Mouse (Mus musculus) stomach, embryonic 15.5 days (tissue): ENCODE measurements at regions not wholly inside any gene's neighbourhood (a gene's known extent, or its start where the extent isn't known, plus 50 kb on each side); places are given as distances from the start of the nearest gene placed in this dataset.

Experiments
- ATAC-seq: fragments of 200-750 bp; cut with Nextera tagmentation; 2 replicates; pipeline ENCODE4 v1.8.0; 2017; ENCODE audit warnings: low read depth, moderate number of reproducible peaks, moderate TSS enrichment; ENCODE audit not compliant: insufficient read depth, low FRiP score
- H3K27ac ChIP-seq: fragments of 300-500 bp; sonication (generic); 2 replicates; pipeline ENCODE4 v1.5.1; 2015; ENCODE audit warnings: mild to moderate bottlenecking, inconsistent platforms
- H3K27me3 ChIP-seq: fragments of 300-500 bp; sonication (generic); replicated peaks from 2 replicates; pipeline ENCODE4 v1.6.1; 2015; ENCODE audit warnings: inconsistent platforms
- H3K36me3 ChIP-seq: fragments of 300-500 bp; sonication (generic); 2 replicates; pipeline ENCODE4 v1.6.1; 2015; ENCODE audit warnings: inconsistent platforms
- H3K4me1 ChIP-seq: fragments of 300-500 bp; sonication (generic); 2 replicates; pipeline ENCODE4 v1.6.1; 2015; ENCODE audit warnings: inconsistent platforms
- H3K4me2 ChIP-seq: fragments of 300-500 bp; sonication (generic); 2 replicates; pipeline ENCODE4 v1.6.1; 2015; ENCODE audit warnings: mild to moderate bottlenecking, inconsistent platforms
- H3K4me3 ChIP-seq: fragments of 300-500 bp; sonication (generic); replicated peaks from 2 replicates; pipeline ENCODE4 v1.5.1; 2015; ENCODE audit warnings: inconsistent platforms
- H3K9ac ChIP-seq: fragments of 300-500 bp; sonication (generic); 2 replicates; pipeline ENCODE4 v1.6.1; 2015; ENCODE audit warnings: inconsistent platforms
- H3K9me3 ChIP-seq: fragments of 300-500 bp; sonication (generic); 2 replicates; pipeline ENCODE4 v1.6.1; 2016; ENCODE audit warnings: inconsistent platforms
- WGBS: fragments of 180-500 bp; shearing (Covaris S2); methylation state at CpG from one replicate; pipeline ENCODE4 v1.1.7; 2015; 5-methylcytosine and 5-hydroxymethylcytosine counted together

GRCm38 (mm10) chr14:71936373-71937156, 555.1 kb downstream of the Gm9195 start:
- Histone ChIP-seq H3K36me3 (no peaks in the 10 kb centered on the region), H3K27me3 (no peaks in the 10 kb centered on the region), H3K9ac (no peak overlapping the region), H3K4me1 (no peaks in the 10 kb centered on the region), H3K9me3 (no peaks in the 10 kb centered on the region), H3K4me3 (no peak overlapping the region), H3K27ac (no peak overlapping the region), H3K4me2 (no peak overlapping the region)
- no peak for ATAC-seq
- WGBS, result 62% methylated on average over 6 of the region's 6 CpGs

GRCm38 (mm10) chr14:71915964-71916363, 575.7 kb downstream of the Gm9195 start:
- H3K4me3 ChIP-seq, result no peak overlapping the region
- H3K36me3 ChIP-seq, result no peaks in the 10 kb centered on the region
- H3K4me1 ChIP-seq, result no peaks in the 10 kb centered on the region
- H3K9ac ChIP-seq, result no peak overlapping the region
- 60% methylated on average over 5 of the region's 5 CpGs for WGBS
- ATAC-seq, result no peak
- no peaks in the 10 kb centered on the region for H3K27me3 ChIP-seq
- no peak overlapping the region for H3K27ac ChIP-seq
- no peak overlapping the region for H3K4me2 ChIP-seq
- no peaks in the 10 kb centered on the region for H3K9me3 ChIP-seq

GRCm38 (mm10) chr14:71910936-71911335, 580.7 kb downstream of the Gm9195 start:
- no peak for ATAC-seq
- no peaks in the 10 kb centered on the region for H3K36me3 ChIP-seq
- no peak overlapping the region for H3K4me2 ChIP-seq
- no peak overlapping the region for H3K4me3 ChIP-seq
- H3K9ac ChIP-seq, result no peak overlapping the region
- H3K27ac ChIP-seq, result no peak overlapping the region
- H3K9me3 ChIP-seq, result no peaks in the 10 kb centered on the region
- WGBS, result 95% methylated on average over 2 of the region's 2 CpGs
- H3K4me1 ChIP-seq, result no peaks in the 10 kb centered on the region
- no peaks in the 10 kb centered on the region for H3K27me3 ChIP-seq

GRCm38 (mm10) chr14:71895468-71895867, 596.2 kb downstream of the Gm9195 start:
- Histone ChIP-seq H3K27me3 (no peaks in the 10 kb centered on the region), H3K27ac (no peak overlapping the region), H3K9me3 (no peaks in the 10 kb centered on the region), H3K4me1 (no peaks in the 10 kb centered on the region), H3K4me2 (no peak overlapping the region), H3K36me3 (no peaks in the 10 kb centered on the region), H3K9ac (no peak overlapping the region), H3K4me3 (no peak overlapping the region)
- WGBS, result 83% methylated on average over 4 of the region's 4 CpGs
- no peak for ATAC-seq

GRCm38 (mm10) chr14:71894811-71895210, 596.8 kb downstream of the Gm9195 start:
- no peak overlapping the region for H3K4me3 ChIP-seq
- no peaks in the 10 kb centered on the region for H3K27me3 ChIP-seq
- H3K36me3 ChIP-seq, result no peaks in the 10 kb centered on the region
- H3K9me3 ChIP-seq, result no peaks in the 10 kb centered on the region
- H3K4me2 ChIP-seq, result no peak overlapping the region
- ATAC-seq, result no peak
- WGBS, result 67% methylated on average over 4 of the region's 4 CpGs
- no peak overlapping the region for H3K27ac ChIP-seq
- H3K9ac ChIP-seq, result no peak overlapping the region
- H3K4me1 ChIP-seq, result no peaks in the 10 kb centered on the region

GRCm38 (mm10) chr14:71893361-71893760, 598.3 kb downstream of the Gm9195 start:
- no peaks in the 10 kb centered on the region for H3K36me3 ChIP-seq
- no peak overlapping the region for H3K27ac ChIP-seq
- H3K27me3 ChIP-seq, result no peaks in the 10 kb centered on the region
- WGBS, result 57% methylated on average over 1 of the region's 1 CpGs
- no peak for ATAC-seq
- H3K4me1 ChIP-seq, result no peaks in the 10 kb centered on the region
- H3K4me2 ChIP-seq, result no peak overlapping the region
- H3K9me3 ChIP-seq, result no peaks in the 10 kb centered on the region
- H3K9ac ChIP-seq, result no peak overlapping the region
- no peak overlapping the region for H3K4me3 ChIP-seq

- Histone ChIP-seq H3K27me3 (no peaks in the 10 kb centered on the region), H3K9me3 (no peaks in the 10 kb centered on the region), H3K4me1 (no peaks in the 10 kb centered on the region), H3K27ac (no peak overlapping the region), H3K4me2 (no peak overlapping the region), H3K36me3 (no peaks in the 10 kb centered on the region), H3K4me3 (no peak overlapping the region), H3K9ac (no peak overlapping the region)
- no peak for ATAC-seq
- 69% methylated on average over 1 of the region's 1 CpGs for WGBS
These were observed 600.0 kb downstream of the Gm9195 start for GRCm38 (mm10) chr14:71891667-71892066.

- Histone ChIP-seq H3K27ac (no peak overlapping the region), H3K9ac (no peak overlapping the region), H3K4me1 (no peaks in the 10 kb centered on the region), H3K27me3 (no peaks in the 10 kb centered on the region), H3K9me3 (no peaks in the 10 kb centered on the region), H3K4me2 (no peak overlapping the region), H3K4me3 (no peak overlapping the region), H3K36me3 (no peaks in the 10 kb centered on the region)
- no peak for ATAC-seq
- WGBS, result 79% methylated on average over 2 of the region's 2 CpGs
These were observed 608.8 kb downstream of the Gm9195 start for GRCm38 (mm10) chr14:71882871-71883270.

GRCm38 (mm10) chr14:71845546-71845945, 646.1 kb downstream of the Gm9195 start:
- no peak overlapping the region for H3K4me3 ChIP-seq
- no peak overlapping the region for H3K4me2 ChIP-seq
- no peak overlapping the region for H3K27ac ChIP-seq
- H3K9ac ChIP-seq, result no peak overlapping the region
- no peaks in the 10 kb centered on the region for H3K36me3 ChIP-seq
- H3K9me3 ChIP-seq, result no peaks in the 10 kb centered on the region
- H3K4me1 ChIP-seq, result no peaks in the 10 kb centered on the region
- no peak for ATAC-seq
- H3K27me3 ChIP-seq, result no peaks in the 10 kb centered on the region

GRCm38 (mm10) chr14:71808863-71809487, 682.7 kb downstream of the Gm9195 start:
- no peaks in the 10 kb centered on the region for H3K27me3 ChIP-seq
- 57% methylated on average over 13 of the region's 13 CpGs for WGBS
- ATAC-seq, result no peak
- H3K27ac ChIP-seq, result no peak overlapping the region
- no peak overlapping the region for H3K4me2 ChIP-seq
- H3K4me1 ChIP-seq, result no peaks in the 10 kb centered on the region
- H3K4me3 ChIP-seq, result no peak overlapping the region
- no peaks in the 10 kb centered on the region for H3K9me3 ChIP-seq
- H3K9ac ChIP-seq, result no peak overlapping the region
- no peaks in the 10 kb centered on the region for H3K36me3 ChIP-seq

GRCm38 (mm10) chr14:71805624-71806023, 686.0 kb downstream of the Gm9195 start:
- WGBS, result 61% methylated on average over 3 of the region's 3 CpGs
- H3K9me3 ChIP-seq, result no peaks in the 10 kb centered on the region
- H3K4me2 ChIP-seq, result no peak overlapping the region
- no peak overlapping the region for H3K27ac ChIP-seq
- no peak overlapping the region for H3K4me3 ChIP-seq
- H3K36me3 ChIP-seq, result no peaks in the 10 kb centered on the region
- no peak overlapping the region for H3K9ac ChIP-seq
- H3K27me3 ChIP-seq, result no peaks in the 10 kb centered on the region
- H3K4me1 ChIP-seq, result no peaks in the 10 kb centered on the region
- ATAC-seq, result no peak

GRCm38 (mm10) chr14:71799861-71800260, 691.8 kb downstream of the Gm9195 start:
- no peak overlapping the region for H3K27ac ChIP-seq
- H3K27me3 ChIP-seq, result no peaks in the 10 kb centered on the region
- 60% methylated on average over 4 of the region's 4 CpGs for WGBS
- no peak for ATAC-seq
- no peak overlapping the region for H3K4me3 ChIP-seq
- H3K9ac ChIP-seq, result no peak overlapping the region
- H3K36me3 ChIP-seq, result no peaks in the 10 kb centered on the region
- H3K9me3 ChIP-seq, result no peaks in the 10 kb centered on the region
- no peak overlapping the region for H3K4me2 ChIP-seq
- no peaks in the 10 kb centered on the region for H3K4me1 ChIP-seq
